Mouse (Mus musculus): Measurements from ENCODE around the gene Zdhhc19. TPM values are rescaled to one million over a fixed set of nuclear protein-coding genes. Genes with fewer than 3 reads are reported as not detected.

Zdhhc19 gene
- total RNA-seq, 2 experiments from 2014 or later = not detected

DNA sequence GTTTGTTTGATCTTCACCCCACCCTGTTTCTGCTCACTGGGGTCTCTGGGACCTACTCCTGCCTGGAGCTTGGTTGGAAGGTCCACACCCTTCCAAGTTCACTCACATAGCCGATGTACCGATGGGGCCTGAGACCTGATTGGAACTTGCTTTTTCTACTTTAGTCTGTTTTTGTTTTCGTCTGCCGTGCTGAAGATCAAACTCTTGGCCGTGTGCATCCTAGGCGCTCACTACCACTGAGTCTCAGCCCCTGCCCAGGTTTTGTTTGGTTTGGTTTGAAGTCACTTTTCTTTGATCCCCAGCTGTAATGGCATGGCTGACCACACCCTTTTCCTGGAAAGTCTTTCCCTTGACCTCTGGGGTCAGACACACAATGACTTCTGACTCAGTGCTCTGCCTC, 17.3 kb downstream of the Zdhhc19 start:
- ATAC-seq (replicated peaks; ENCODE audit: poor library complexity) = no peak

DNA sequence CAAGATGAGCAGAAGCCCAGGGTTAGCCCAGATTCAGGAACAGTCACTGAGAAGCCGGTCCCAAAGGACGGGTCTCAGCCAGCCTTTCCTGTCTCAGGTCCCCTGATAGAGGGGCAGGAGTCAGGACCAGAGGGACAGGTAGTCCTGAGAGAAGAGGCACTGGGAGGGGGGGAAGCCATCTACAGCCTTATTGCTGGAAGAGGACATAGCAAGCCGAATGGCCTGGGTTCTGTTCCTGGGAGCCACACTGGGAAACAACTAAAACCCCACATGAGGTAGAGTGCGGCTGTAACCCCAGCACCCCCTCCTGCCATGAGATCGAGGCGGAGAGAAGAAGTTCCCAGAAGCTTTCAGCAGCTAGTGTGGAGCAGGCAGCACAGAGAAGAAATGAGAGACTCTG, 17.9 kb downstream of the Zdhhc19 start:
- no peak for ATAC-seq (replicated peaks; ENCODE audit: poor library complexity)

GRCm38 (mm10) chr16:32516006-32516962, 20.2 kb downstream of the Zdhhc19 start:
- 0 out of 2 replicates have a peak, but pooled peaks have one; percentile 25 for ATAC-seq (replicated peaks; ENCODE audit: poor library complexity)

- ATAC-seq (replicated peaks; ENCODE audit: poor library complexity) = no peak
Observed at GRCm38 (mm10) chr16:32517785-32518481, 21.9 kb downstream of the Zdhhc19 start.

DNA sequence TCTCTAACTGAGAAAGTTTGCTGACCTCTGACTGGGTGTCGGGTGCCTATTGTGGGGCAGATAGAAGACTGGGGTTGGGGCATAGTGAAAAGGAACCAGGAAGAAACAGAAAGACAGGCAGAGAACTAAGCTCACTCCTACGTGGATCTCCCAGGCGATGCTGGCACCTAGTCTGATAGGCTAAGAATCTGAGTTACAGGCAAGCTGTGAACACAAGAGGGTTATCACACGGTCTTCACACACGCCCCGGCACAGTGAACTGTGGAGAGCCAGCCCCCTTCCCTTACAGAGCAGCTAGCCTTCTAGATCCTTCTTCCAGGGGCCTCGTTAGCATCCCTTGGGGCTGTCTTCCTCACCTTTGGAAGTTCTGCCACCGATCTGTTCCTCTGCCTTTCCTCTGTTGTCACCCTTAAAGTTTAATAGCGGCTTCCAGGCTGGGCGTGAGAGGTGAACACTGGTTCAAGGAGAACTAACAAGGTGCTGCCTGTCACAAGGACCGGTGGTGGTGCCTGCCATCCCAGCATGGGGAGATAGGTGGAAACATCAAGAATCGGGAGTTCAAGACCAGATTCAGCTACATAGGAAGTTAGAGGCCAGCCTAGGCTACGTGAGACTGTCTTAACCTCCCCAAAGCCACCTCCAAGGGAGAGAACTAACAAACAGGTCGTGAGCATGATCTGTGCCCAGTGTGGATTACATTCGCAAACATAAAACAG, 23.7 kb downstream of the Zdhhc19 start:
- ATAC-seq (replicated peaks; ENCODE audit: poor library complexity) = peak; percentile 35

DNA sequence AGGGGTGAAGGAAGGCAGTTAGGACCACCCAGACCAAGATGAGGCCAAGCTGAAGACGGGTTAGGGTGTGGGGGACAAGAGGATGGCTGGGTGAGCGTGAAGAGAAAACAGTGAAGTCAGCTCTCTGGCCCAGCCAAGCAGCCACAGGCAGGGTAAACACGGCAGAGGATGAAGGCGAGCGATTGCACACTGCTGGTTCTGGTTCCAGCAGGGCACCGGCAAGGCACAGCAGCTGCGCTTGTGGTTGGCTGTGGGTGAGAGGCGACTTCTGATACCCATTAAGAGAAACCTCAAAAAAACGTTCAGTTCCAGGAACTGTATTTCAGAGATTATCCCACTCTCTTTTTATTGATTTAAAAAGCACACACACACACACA, 24.3 kb downstream of the Zdhhc19 start:
- ATAC-seq (replicated peaks; ENCODE audit: poor library complexity) = peak; percentile 90

DNA sequence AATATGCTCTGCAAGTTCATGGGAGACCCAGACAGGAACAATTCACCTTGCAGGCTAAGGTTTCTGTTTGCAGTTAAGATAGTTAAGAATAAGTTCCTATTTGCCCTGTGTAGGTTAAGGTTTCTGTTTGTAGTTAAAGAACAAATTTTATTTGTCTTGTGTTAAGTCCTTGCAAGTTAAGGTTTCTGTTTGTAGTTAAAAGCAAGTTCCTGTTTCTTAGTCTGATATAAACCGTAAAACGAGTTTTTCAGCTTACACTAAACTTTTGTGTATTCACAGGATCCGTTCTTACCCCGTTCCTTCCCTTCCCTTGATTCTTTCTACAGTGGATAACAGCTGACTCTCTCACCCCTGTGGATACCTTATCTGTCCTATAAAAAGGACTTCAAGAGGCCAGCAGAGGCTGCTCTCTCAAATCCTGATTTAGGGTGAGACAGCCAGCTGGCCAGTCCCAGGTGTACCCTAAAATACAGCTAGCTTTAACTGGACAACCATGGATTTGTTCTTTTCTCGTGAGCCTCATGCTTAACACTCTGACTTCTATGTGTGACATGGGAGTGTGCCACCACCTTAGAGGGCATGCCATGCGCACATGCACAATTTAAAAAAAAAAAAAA, 26.6 kb downstream of the Zdhhc19 start:
- ATAC-seq (replicated peaks; ENCODE audit: poor library complexity) = no peak

DNA sequence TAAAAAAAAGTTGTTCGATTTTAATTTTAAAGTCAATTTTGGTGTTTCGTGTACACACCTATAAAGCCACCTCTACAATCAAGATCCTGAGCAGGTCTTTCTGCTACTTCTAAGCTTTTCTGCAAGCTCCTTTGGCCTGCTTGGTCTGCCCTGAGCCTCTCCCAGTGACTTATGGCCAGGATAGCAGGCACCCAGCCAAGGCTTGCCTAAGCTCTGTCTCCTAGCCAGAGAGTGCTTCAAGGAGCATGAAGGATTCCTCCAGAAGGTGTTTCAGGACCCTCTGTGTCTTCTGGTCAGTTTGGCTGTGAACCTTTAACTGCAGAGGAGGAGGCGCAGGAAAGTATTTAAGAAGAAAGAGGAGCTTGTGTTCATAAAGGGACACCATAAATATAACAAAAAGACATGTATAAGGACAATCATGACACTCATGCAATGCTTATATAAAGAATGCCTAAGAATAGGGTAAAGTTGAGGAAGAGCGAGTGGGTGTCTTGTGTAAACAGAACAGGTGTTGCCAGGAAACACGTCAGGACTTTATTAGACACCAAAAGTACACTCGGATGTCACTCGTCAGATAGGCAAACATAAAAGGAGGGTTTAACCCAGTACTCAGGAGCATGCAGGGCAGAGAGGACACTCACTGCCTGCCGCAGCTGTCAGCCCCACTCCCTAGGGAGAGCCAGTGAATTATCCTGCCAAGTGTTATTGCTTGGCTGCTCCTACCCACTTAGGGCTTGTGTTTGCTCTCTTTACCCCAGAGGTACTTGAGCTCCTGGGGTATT, 27.6 kb downstream of the Zdhhc19 start:
- ATAC-seq (replicated peaks; ENCODE audit: poor library complexity) = no peak

GRCm38 (mm10) chr16:32524244-32524615, 28.2 kb downstream of the Zdhhc19 start:
- no peak for ATAC-seq (replicated peaks; ENCODE audit: poor library complexity)

DNA sequence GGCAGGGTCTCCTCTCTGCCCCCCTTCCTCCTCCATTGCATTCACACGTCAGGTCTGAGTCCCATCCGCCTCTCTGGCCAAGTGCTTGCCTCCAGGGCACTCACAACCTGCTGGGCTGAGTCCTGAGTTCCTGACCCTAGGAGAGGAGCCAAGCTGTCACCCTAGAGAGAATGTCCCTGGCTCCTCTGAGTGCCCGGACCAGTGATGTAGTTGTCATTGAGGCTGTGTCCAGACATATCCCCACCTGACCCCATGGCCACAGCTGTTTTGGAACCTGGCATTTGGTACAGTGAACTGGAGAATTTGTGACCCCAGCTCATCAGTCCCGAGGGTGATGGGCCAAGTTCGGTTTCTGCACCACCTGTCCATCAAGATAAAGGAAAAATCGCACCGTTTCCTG, 30.8 kb downstream of the Zdhhc19 start:
- ATAC-seq (replicated peaks; ENCODE audit: poor library complexity) = no peak

- ATAC-seq (replicated peaks; ENCODE audit: poor library complexity) = peak; percentile 75
Observed at GRCm38 (mm10) chr16:32532878-32533826, 37.1 kb downstream of the Zdhhc19 start.

DNA sequence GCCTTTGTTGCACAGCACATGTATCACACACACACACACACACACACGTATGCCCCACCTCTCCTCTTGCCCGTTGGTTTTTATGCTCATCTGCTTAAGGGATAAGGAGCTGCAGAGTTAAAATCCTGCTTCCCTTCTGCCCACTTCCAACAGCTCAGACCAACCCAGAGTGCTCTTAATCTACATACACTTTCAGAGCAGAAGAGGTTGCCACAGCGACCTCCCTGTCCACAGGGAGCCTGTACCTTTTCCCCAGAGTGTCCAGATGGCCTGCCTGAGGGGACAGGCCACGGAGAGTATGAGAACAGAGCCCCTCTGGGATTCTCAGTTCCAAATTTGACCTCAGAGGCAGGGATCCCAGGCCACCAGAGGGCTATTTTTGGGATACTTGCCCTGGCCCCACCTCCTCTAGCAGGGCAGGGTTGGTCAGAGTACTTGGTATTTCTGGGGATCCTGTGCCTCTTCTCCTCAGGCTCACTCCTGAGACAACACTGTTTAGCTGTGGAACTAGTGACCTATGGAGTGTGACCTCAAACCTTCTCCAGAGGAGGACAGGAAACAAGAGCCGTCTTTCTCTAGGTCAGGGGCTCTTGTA, 39.2 kb downstream of the Zdhhc19 start:
- no peak for ATAC-seq (replicated peaks; ENCODE audit: poor library complexity)

- ATAC-seq (replicated peaks; ENCODE audit: poor library complexity) = no peak
Observed at GRCm38 (mm10) chr16:32537867-32538660, 42.0 kb downstream of the Zdhhc19 start.

- no peak for ATAC-seq (replicated peaks; ENCODE audit: poor library complexity)
Observed at GRCm38 (mm10) chr16:32538761-32539255, 42.7 kb downstream of the Zdhhc19 start.

DNA sequence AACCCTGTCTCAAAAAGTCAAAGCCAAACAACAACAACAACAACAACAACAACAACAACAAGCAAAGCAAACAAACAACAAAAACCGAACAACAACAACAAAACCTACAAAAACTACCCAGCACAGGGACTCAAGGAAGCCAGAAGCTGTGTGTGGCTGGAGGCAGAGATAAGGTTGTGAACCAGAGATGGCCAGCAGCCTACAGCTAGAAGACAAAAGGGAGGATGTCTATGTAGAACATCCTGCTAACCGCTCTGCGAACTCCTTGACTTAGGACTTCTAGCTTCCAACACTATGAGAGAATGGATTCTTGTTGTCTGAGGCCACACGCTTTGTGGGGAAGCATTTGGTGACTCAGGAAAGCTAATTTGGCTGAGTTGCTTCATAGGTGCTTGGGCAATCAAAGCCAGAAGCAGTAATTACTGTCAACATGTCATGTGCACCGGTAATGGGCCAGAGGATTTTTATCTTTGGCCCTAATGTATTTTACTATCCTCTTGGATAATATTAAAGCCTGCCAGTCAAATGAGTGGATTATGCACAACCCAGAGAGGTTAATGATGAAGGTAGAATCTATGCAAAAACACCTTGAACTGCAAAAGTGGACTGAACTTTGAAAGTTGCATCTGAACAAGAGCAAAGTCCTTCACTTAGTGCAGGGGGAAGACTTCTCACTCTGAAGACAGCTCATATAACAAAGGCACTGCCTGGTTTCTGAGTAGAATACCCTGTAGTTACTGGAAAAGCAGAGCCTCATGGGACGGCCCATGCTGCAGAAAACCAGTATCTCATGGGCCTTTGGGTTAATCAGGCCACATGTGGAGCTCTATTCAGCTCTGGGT, 45.5 kb downstream of the Zdhhc19 start:
- peak; percentile 76 for ATAC-seq (replicated peaks; ENCODE audit: poor library complexity)

GRCm38 (mm10) chr16:32543422-32543821, 47.4 kb downstream of the Zdhhc19 start:
- ATAC-seq (replicated peaks; ENCODE audit: poor library complexity) = no peak

Data from megakaryocyte progenitor cell, adult 5-6 weeks (primary cell).